Mouse (Mus musculus) gastrocnemius, postnatal 14 days (tissue): ENCODE data around the gene Amz1. TPM values are rescaled to one million over a fixed set of nuclear protein-coding genes. Genes with fewer than 3 reads are reported as not detected.

Experiments
- DNase-seq: peaks from one replicate; pipeline ENCODE4 v3.0.0; 2021; ENCODE audit warnings: mixed read lengths
- intact Hi-C: fragments of 180-260 bp; cut with DNase I; formaldehyde crosslinking; loops from one replicate; pipeline ENCODE4 v1.15.1; 2025; ENCODE audit warnings: low total_unique reads
- total RNA-seq, 2 experiments: library from RNA; stranded (reverse); gene quantifications; 2 replicates each; pipeline ENCODE4 v1.2.3; 2021

Gene Amz1
- total RNA-seq, 2 experiments from 2014 or later: 0.24 to 0.43 TPM

DNA sequence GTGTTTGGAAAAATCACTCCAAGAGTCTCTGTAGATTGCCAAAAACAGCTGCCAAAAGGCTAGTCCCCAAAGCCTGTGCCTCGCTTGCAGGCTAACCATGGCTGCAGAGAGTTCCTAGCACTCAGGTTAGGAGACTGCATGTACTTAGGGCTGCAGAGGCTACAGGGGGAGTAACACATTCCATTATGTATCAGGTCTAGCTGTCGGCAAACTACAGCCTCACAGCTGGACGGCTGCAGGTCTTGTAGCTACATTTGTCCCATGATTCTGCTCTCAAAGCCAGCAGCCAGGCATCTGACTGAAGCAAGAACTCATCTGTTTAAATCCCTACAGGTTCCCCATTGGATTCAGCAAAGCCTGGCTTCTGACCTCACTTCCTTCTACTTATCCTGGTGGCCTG is 70.8 kb downstream of the Amz1 start:
- intact Hi-C loops: no loop called here
- DNase-seq: no peak

DNA sequence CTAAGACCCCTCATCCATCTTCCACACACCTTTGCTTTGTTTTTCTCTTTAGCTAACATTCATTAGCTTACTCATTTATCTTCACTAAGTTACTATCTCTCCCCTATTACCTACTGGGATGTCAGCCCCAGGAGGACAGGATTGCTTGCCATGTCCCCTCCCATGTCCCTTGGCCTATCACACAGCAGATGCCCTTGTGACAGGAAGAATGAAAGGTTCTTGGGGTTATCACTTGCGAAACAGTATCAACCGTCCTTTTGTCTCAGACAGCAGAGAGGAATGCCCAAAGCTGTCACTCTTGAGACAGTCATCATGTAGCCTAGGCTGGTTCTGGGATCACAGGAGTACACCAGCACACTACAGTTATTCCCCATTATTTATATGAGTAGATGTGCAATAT is 71.2 kb downstream of the Amz1 start:
- intact Hi-C loops: no loop called here
- DNase-seq: no peak

DNA sequence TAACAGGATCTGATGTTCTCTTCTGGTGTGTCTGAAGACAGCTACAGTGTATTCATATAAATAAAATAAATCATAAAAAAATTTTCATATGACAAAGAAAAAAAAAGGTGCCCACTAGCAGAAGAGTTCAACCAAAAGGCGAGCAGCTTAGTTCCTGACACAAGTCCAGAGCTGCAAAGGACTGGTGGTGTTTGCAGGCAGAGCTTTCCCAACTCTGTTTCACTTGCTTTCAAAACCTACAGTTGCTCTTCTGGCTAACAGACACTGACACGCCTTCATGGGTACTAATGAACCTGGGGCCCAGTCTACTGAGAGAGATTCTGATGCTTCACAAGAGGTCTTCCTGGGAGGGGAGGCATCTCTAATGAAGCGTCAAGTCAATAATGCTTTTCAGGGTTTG is 72.1 kb downstream of the Amz1 start:
- no peak for DNase-seq
- intact Hi-C loops: no loop called here

DNA sequence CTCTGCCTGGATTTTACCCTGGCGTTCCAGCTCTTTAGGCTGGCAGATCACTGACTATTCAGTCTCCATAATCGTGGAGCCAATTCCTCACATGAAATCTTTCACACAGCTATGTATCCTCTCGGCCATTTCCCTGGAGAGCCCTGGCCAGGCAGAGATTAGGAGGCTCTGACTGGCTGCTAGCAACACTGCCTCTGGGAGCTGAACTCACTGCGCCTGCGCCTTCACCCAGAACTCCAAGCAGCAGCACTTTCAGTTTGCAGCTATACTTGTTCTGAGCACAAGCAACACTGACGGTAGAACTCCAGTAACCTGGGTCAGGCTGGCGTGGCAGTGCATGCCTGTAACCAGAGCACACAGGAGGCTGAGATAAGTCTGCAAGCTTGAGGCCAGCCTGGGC is 74.2 kb downstream of the Amz1 start:
- intact Hi-C loops: no loop called here
- DNase-seq: peak; percentile 36

DNA sequence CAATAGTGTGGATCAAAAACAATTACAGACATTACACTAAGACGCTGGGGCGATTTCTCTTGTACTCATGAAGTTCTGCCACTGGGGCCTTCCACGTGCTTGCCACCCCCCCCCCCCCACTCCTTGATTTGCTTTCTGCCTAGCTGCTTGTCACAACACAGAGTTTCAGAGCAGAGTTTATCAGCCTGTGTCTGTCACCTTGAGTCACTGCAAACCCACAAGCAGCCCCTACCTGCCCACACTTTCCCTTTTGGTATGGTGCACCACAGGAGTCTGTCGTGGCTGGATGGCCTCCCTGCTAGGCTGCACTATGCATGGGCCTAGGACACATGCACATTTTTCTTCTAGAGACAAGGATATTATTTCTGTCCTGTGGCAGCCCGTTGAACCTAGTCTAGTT is 74.8 kb downstream of the Amz1 start:
- intact Hi-C loops: no loop called here

DNA sequence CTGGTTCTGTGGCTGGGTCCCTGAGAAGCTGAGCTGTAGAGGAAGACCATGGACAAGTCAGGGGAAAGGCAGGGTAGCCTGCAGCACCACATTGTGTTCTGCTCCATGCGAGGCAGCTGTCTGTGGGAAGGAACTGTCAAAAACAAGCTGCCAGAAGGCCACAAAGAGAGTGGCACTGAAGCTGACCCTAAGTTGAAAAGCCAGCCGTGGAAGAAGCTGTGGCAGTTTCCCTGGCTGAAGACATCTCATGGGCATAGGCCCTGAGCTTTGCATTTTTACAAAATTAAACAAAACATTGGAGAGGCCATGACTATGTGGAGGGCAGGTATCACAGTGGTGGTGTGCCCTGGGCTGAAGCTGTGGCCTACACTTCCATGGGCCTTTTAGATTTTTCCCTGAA is 75.3 kb downstream of the Amz1 start:
- DNase-seq: no peak
- intact Hi-C loops: no loop called here

More for the DNA sequence above, 74.8 kb downstream of the Amz1 start:
- DNase-seq: no peak

DNA sequence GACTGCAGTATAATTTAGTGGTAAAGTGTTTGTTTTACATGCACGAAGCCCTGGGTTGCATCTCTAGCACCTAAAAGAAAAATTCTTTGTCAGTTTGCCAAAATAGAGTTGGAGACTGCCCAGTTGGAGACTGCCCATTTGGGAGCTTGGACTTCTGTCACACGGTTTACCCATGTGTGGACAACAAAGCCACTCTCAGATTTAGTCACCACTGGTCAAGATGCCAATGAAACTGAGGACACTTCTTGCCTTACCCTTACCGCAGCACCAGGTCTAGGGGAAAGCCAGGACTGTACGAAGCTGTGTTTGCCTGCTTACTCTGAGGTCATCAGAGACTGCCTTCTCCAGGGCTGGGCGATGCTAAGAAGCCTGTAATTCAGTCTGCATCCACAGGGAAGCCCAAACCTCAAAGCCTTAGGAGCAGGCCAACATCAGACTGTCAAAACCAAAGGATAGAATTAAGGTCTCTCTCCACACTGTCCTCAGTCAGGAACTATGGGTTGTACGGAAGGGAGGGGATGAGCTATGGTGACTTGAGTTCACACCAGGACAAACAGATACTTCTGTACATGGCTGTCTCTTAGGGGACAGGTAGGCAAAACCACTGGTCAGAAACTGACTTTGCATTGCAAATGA is 76.5 kb downstream of the Amz1 start:
- intact Hi-C loops: no loop called here
- DNase-seq: no peak

DNA sequence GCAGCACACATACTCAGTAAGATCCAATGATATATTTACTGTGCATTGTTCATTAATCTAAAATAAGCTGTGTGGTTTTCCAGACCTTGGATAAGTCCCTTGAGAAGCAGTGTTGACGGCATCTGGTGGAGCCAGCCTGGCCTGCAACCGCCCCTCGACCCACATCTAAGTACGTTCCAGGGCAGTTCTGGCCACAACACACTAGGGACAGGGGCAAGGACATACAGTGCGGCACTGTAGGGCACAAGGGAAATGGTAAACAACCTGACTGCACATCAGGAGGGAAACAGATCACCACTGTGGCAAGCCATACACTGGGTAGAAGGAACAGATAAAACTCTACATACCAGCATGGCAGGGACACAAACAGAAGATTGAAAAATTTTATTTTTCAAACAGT is 77.9 kb downstream of the Amz1 start:
- no peak for DNase-seq
- intact Hi-C loops: no loop called here

DNA sequence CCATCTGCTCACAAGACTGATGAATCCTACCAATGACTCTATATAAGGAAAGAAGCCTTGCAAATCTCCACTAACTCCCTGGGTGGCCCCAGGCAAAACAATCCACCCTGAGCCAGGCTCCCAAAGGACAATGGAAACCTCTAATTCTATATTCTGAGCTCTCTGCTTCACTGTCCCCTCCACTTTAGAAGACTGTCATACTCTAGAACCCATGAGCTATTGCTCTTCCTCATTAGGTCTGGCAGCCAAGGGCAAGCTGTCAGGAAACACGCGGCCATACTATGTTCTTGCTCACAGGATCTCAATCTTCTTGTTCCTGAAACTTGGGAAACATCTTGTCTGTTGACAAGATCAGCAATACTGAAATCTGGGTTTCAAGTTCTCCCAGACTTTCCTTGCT is 82.3 kb downstream of the Amz1 start:
- DNase-seq: no peak
- intact Hi-C loops: no loop called here

DNA sequence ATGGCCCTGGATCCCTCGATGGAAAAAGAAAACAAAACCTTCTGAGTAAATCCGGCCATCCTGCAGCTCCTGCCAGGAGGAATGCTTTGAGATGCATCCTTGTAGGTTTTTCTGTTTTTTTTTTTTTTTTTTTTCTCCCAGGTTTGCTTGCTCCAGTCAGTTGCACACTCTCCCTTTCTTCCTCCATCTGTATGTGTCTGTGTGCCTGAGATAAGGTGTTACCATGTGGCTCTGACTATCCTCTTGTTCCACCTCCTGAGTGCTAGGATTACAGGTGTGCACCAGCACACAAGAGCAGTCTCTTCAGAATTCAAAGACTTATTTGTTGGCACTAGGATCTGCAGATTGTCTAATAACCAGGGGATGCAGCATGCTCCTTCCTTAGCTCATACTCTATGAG is 83.0 kb downstream of the Amz1 start:
- DNase-seq: no peak

More for the DNA sequence above, 83.0 kb downstream of the Amz1 start:
- intact Hi-C loops: no loop called here

Other genes with a start within 250 kb of the Amz1 start
- 10 to 100 TPM in 1 of 2 experiments, 1 to 10 TPM in 1; 9.7 to 10.6 TPM for gene Chst12, start 218.6 kb upstream of the Amz1 start, total RNA-seq
- not detected for gene Grifin, start 159.1 kb upstream of the Amz1 start, total RNA-seq
- gene Lfng, start 116.8 kb upstream of the Amz1 start, total RNA-seq: 1 to 10 TPM; 5.6 to 9.8 TPM
- 10 to 100 TPM; 16.9 to 22.5 TPM for gene Ttyh3, start 75.1 kb upstream of the Amz1 start, total RNA-seq
- 1 to 10 TPM; 4.4 to 5.1 TPM for gene Iqce, start 21.7 kb upstream of the Amz1 start, total RNA-seq
- gene Brat1, start 19.1 kb upstream of the Amz1 start, total RNA-seq: 1 to 10 TPM; 6.7 TPM
- 10 to 100 TPM; 26.6 to 35.0 TPM for gene Gna12, start 106.3 kb downstream of the Amz1 start, total RNA-seq